Mouse (Mus musculus): ENCODE results near the gene Auh. TPM values are rescaled to one million over a fixed set of nuclear protein-coding genes. Genes with fewer than 3 reads are reported as not detected.

The Auh gene
- total RNA-seq, 2 experiments from 2014 or later, result 77.8 to 81.5 TPM

- DNase-seq (ENCODE audit: low spot score), result no peak
Observed at GRCm38 (mm10) chr13:52928392-52928791, 1.1 kb downstream of the Auh start.

GRCm38 (mm10) chr13:52924457-52924856 is 5.0 kb downstream of the Auh start:
- DNase-seq (ENCODE audit: low spot score), result no peak

GRCm38 (mm10) chr13:52921966-52922365 is 7.5 kb downstream of the Auh start:
- no peak for DNase-seq (ENCODE audit: low spot score)

GRCm38 (mm10) chr13:52921065-52921825 is 8.2 kb downstream of the Auh start:
- DNase-seq (ENCODE audit: low spot score), result no peak

GRCm38 (mm10) chr13:52919790-52920352 is 9.6 kb downstream of the Auh start:
- no peak for DNase-seq (ENCODE audit: low spot score)

- no peak for DNase-seq (ENCODE audit: low spot score)
Observed at GRCm38 (mm10) chr13:52918333-52918732, 11.1 kb downstream of the Auh start.

- DNase-seq (ENCODE audit: low spot score), result no peak
Observed at GRCm38 (mm10) chr13:52914591-52915110, 14.8 kb downstream of the Auh start.

- DNase-seq (ENCODE audit: low spot score), result no peak
Observed at GRCm38 (mm10) chr13:52913926-52914325, 15.6 kb downstream of the Auh start.

GRCm38 (mm10) chr13:52912495-52912894 is 17.0 kb downstream of the Auh start:
- DNase-seq (ENCODE audit: low spot score), result no peak

- DNase-seq (ENCODE audit: low spot score), result no peak
Observed at GRCm38 (mm10) chr13:52911259-52911658, 18.2 kb downstream of the Auh start.

GRCm38 (mm10) chr13:52906296-52906695 is 23.2 kb downstream of the Auh start:
- DNase-seq (ENCODE audit: low spot score), result no peak

- no peak for DNase-seq (ENCODE audit: low spot score)
Observed at GRCm38 (mm10) chr13:52904175-52904574, 25.3 kb downstream of the Auh start.

GRCm38 (mm10) chr13:52903767-52904166 is 25.7 kb downstream of the Auh start:
- no peak for DNase-seq (ENCODE audit: low spot score)

GRCm38 (mm10) chr13:52902517-52902916 is 27.0 kb downstream of the Auh start:
- no peak for DNase-seq (ENCODE audit: low spot score)

GRCm38 (mm10) chr13:52899664-52900063 is 29.8 kb downstream of the Auh start:
- DNase-seq (ENCODE audit: low spot score), result no peak

GRCm38 (mm10) chr13:52897806-52898205 is 31.7 kb downstream of the Auh start:
- DNase-seq (ENCODE audit: low spot score), result no peak

GRCm38 (mm10) chr13:52892791-52893190 is 36.7 kb downstream of the Auh start:
- DNase-seq (ENCODE audit: low spot score), result peak; percentile 76

GRCm38 (mm10) chr13:52892065-52892503 is 37.4 kb downstream of the Auh start:
- peak; percentile 86 for DNase-seq (ENCODE audit: low spot score)

GRCm38 (mm10) chr13:52890313-52890712 is 39.2 kb downstream of the Auh start:
- DNase-seq (ENCODE audit: low spot score), result no peak

- peak; percentile 75 for DNase-seq (ENCODE audit: low spot score)
Observed at GRCm38 (mm10) chr13:52886779-52887178, 42.7 kb downstream of the Auh start.

- no peak for DNase-seq (ENCODE audit: low spot score)
Observed at GRCm38 (mm10) chr13:52883960-52884326, 45.5 kb downstream of the Auh start.

GRCm38 (mm10) chr13:52883084-52883959 is 46.2 kb downstream of the Auh start:
- no peak for DNase-seq (ENCODE audit: low spot score)

Measured in gastrocnemius, adult 18-20 months (tissue).